Mouse (Mus musculus): ENCODE results near the gene Mbtps2. TPM values are rescaled to one million over a fixed set of nuclear protein-coding genes. Genes with fewer than 3 reads are reported as not detected.
A peak's percentile ranks its signal among the peaks of the same experiment; 100 is the strongest.

Gene Mbtps2
- total and polyA plus RNA-seq, 3 experiments = 7.0 to 209 (median 31.8) TPM

DNA sequence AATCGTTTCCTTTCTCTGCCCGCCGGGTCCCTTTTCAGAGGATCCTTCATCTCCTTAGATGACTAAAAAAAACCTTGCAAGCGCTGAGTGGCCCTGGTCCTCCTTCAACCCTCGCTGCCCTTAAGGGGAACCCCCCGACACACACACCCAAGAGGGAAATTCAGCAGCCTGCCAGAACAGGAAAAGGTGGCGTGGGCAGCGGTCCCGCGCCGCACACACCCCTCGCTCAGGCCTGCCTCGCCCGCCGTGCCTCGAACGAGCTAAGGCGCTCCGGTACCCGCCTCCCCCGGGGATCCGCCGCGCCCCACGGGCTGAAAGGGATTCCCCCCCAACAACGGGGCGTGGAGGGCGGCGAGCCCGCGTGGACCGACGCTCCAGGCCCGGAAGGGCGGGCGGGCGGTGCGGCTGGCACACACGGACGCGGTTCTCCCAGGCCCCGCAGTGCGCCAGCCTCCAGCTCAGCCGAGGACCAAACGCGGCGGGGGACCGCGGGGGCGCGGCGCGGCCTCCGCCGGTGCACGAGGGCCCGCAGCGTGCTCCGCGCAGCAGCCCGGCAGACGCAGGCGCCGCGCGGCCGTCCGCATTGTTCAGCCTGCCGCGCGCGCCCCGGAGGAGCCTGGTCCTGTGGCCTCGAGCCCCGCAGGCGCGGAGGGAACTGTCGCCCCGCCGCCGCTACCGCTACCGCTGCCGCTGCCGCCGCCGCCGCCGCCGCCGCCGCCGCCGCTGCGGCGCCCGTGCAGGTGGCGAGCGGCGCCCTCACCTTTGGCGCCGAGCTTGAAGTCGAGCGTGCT lies 107.2 kb downstream of the Mbtps2 start:
- peak overlapping the region; percentile 96 for H3K9ac ChIP-seq (ENCODE audit: control insufficient read depth, low read depth, low read length, poor library complexity, severe bottlenecking)
- peaks cover 9 to 24% of the 10 kb centered on the region in 2 experiments for H3K4me1 ChIP-seq (ENCODE audit: control insufficient read depth in 1 of 2, insufficient read depth in 2 of 2, low read length in 2 of 2)
- peak overlapping the region; percentile 59 to 95 for H3K4me3 ChIP-seq (ENCODE audit: control insufficient read depth in 1 of 2, insufficient read depth in 1 of 2, low read depth in 2 of 2, low read length in 2 of 2)
- TF ChIP-seq E2F4 (IDR thresholded peaks at IDR 0.05; ENCODE audit: borderline replicate concordance, low read depth, low read length) (no peak), BHLHE40 (IDR thresholded peaks at IDR 0.05; ENCODE audit: borderline replicate concordance, low read depth, low read length) (no peak), MYB (IDR thresholded peaks at IDR 0.05; ENCODE audit: low read depth, low read length) (no peak), MEF2A (IDR thresholded peaks at IDR 0.05; ENCODE audit: extremely low read depth, insufficient replicate concordance, low read depth, low read length, poor library complexity, severe bottlenecking) (no peak), CHD1 (IDR thresholded peaks at IDR 0.05; ENCODE audit: low read depth, low read length) (0 out of 2 replicates have a peak, but pooled peaks have one; percentile 17), RAD21 (IDR thresholded peaks at IDR 0.05; ENCODE audit: low read depth, low read length) (no peak)
- DNase-seq (ENCODE audit: low read depth, low spot score) = peak; percentile 58
- peak overlapping the region; percentile 75 for H3K27ac ChIP-seq (ENCODE audit: control insufficient read depth, low read depth, low read length)
- no peaks in the 10 kb centered on the region for H3K9me3 ChIP-seq (replicated peaks; ENCODE audit: insufficient read depth, low read length)
- H3K36me3 ChIP-seq (ENCODE audit: control insufficient read depth in 1 of 2, insufficient read depth in 2 of 2, low read length in 2 of 2) = peaks cover under 1 to 25% of the 10 kb centered on the region in 2 experiments; a peak in 3 of 4 replicates
- peaks cover 54% of the 10 kb centered on the region for H3K79me2 ChIP-seq (ENCODE audit: control insufficient read depth, insufficient read depth, low read length, poor library complexity)
- no peaks in the 10 kb centered on the region for H3K27me3 ChIP-seq (ENCODE audit: control insufficient read depth in 1 of 2, insufficient read depth in 2 of 2, low read length in 2 of 2)

DNA sequence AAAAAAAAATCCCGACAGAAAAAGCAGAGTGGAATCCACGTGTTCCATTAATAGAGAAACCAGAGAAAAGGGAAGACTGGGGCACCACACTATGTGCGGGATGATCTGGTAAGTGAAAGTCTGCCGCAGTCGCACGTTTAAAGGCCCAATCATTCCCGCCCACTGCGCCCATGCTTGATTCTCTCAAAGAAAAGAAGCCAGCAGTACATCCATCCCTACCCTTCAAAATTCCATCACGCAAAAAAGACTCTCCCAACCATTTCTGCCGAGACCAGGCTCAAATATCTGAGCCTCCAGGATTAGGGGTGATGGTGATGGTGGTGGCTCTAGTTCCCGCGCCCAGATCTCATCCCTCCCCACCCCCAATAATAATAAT lies 107.8 kb downstream of the Mbtps2 start:
- Histone ChIP-seq H3K4me1 (ENCODE audit: control insufficient read depth in 1 of 2, insufficient read depth in 2 of 2, low read length in 2 of 2) (peaks cover 9 to 24% of the 10 kb centered on the region in 2 experiments), H3K79me2 (ENCODE audit: control insufficient read depth, insufficient read depth, low read length, poor library complexity) (peaks cover 59% of the 10 kb centered on the region), H3K27ac (ENCODE audit: control insufficient read depth, low read depth, low read length) (peak overlapping the region; percentile 75), H3K36me3 (ENCODE audit: control insufficient read depth in 1 of 2, insufficient read depth in 2 of 2, low read length in 2 of 2) (peaks cover 2 to 28% of the 10 kb centered on the region in 2 experiments; a peak in 3 of 4 replicates), H3K9me3 (replicated peaks; ENCODE audit: insufficient read depth, low read length) (no peaks in the 10 kb centered on the region), H3K27me3 (ENCODE audit: control insufficient read depth in 1 of 2, insufficient read depth in 2 of 2, low read length in 2 of 2) (no peaks in the 10 kb centered on the region), H3K4me3 (ENCODE audit: control insufficient read depth in 1 of 2, insufficient read depth in 1 of 2, low read depth in 2 of 2, low read length in 2 of 2) (peak overlapping the region; percentile 59 to 95), H3K9ac (ENCODE audit: control insufficient read depth, low read depth, low read length, poor library complexity, severe bottlenecking) (peak overlapping the region; percentile 96)
- TF ChIP-seq ZNF384 (IDR thresholded peaks at IDR 0.05; ENCODE audit: low read depth, low read length) = no peak
- peak; percentile 87 for TF ChIP-seq MXI1 (IDR thresholded peaks at IDR 0.05; ENCODE audit: low read depth, low read length)
- TF ChIP-seq RCOR1 (IDR thresholded peaks at IDR 0.05; ENCODE audit: low read depth, low read length) = no peak
- peak; percentile 64; the same call in 1 of the 2 replicates for TF ChIP-seq MYC (IDR thresholded peaks at IDR 0.05; ENCODE audit: low read depth, low read length)
- TF ChIP-seq POLR2A (IDR thresholded peaks at IDR 0.05; ENCODE audit: control insufficient read depth in 1 of 2, insufficient read depth in 1 of 2, low read depth in 1 of 2, low read length in 2 of 2, poor library complexity in 1 of 2) = peak in 1 of 2 experiments; percentile 34; a peak in 1 of 4 replicates
- TF ChIP-seq MAX (IDR thresholded peaks at IDR 0.05; ENCODE audit: low read length) = peak; percentile 77
- no peak for TF ChIP-seq SMC3 (IDR thresholded peaks at IDR 0.05; ENCODE audit: low read depth, low read length)
- TF ChIP-seq CTCF (IDR thresholded peaks at IDR 0.05 in 2 of 3, conservative IDR thresholded peaks at IDR 0.05 in 1 of 3; ENCODE audit: control insufficient read depth in 1 of 3, insufficient read depth in 1 of 3, low read depth in 2 of 3, low read length in 3 of 3, poor library complexity in 1 of 3, severe bottlenecking in 1 of 3) = no peak
- no peak for TF ChIP-seq ZKSCAN1 (IDR thresholded peaks at IDR 0.05; ENCODE audit: low read depth, low read length)
- no peak for TF ChIP-seq MYB (IDR thresholded peaks at IDR 0.05; ENCODE audit: low read depth, low read length)
- no peak for TF ChIP-seq ETS1 (IDR thresholded peaks at IDR 0.05; ENCODE audit: low read depth, low read length)
- TF ChIP-seq TCF12 (IDR thresholded peaks at IDR 0.05; ENCODE audit: low read depth, low read length) = no peak
- TF ChIP-seq E2F4 (IDR thresholded peaks at IDR 0.05; ENCODE audit: borderline replicate concordance, low read depth, low read length) = peak; percentile 87; the same call in 1 of the 2 replicates
- DNase-seq (ENCODE audit: low read depth, low spot score) = peak; percentile 65
